Mouse (Mus musculus) liver, adult 2 months (tissue): ENCODE results near the gene Ninj2. TPM values are rescaled to one million over a fixed set of nuclear protein-coding genes. Genes with fewer than 3 reads are reported as not detected.

Experiments used
- DNase-seq: peaks from one replicate; pipeline ENCODE4 v3.0.0-alpha.2; 2011; ENCODE audit warnings: low read depth, low spot score; ENCODE audit errors: extremely low read depth
- H3K27ac ChIP-seq: fragments of 200-500 bp; replicated peaks from 2 replicates; pipeline ENCODE4 v1.5.1; 2012; ENCODE audit warnings: low read depth, mild to moderate bottlenecking, control low read depth, inconsistent platforms, low read length; ENCODE audit not compliant: insufficient read depth
- H3K27me3 ChIP-seq: fragments of 200-500 bp; 2 replicates; pipeline ENCODE4 v1.6.1; 2012; ENCODE audit warnings: mild to moderate bottlenecking, moderate library complexity, low read length, inconsistent platforms; ENCODE audit not compliant: control insufficient read depth, insufficient read depth
- H3K36me3 ChIP-seq: fragments of 200-500 bp; 2 replicates; pipeline ENCODE4 v1.6.1; 2012; ENCODE audit warnings: low read length, inconsistent platforms; ENCODE audit not compliant: control insufficient read depth, insufficient read depth
- H3K4me1 ChIP-seq: fragments of 200-500 bp; 2 replicates; pipeline ENCODE4 v1.6.1; 2011; ENCODE audit warnings: low read length; ENCODE audit not compliant: control insufficient read depth, insufficient read depth
- H3K4me3 ChIP-seq: fragments of 200-500 bp; 2 replicates; pipeline ENCODE4 v1.5.1; 2011; ENCODE audit warnings: low read depth, mild to moderate bottlenecking, control low read depth, low read length, moderate library complexity; ENCODE audit not compliant: insufficient read depth
- H3K79me2 ChIP-seq: fragments of 200-500 bp; 2 replicates; pipeline ENCODE4 v1.6.1; 2012; ENCODE audit warnings: inconsistent platforms, mild to moderate bottlenecking, low read length, moderate library complexity; ENCODE audit not compliant: control insufficient read depth, insufficient read depth
- H3K9ac ChIP-seq: fragments of 200-500 bp; 2 replicates; pipeline ENCODE4 v1.6.1; 2012; ENCODE audit warnings: low read depth, mild to moderate bottlenecking, control low read depth, inconsistent platforms, low read length
- CTCF ChIP-seq: fragments of 200-500 bp; IDR thresholded peaks from 2 replicates; pipeline ENCODE4 v1.5.1; 2011; ENCODE audit warnings: low read depth, low read length, control low read depth
- POLR2A ChIP-seq: fragments of 200-500 bp; IDR thresholded peaks from 2 replicates; pipeline ENCODE4 v1.6.1; 2011; ENCODE audit warnings: low read length, control low read depth; ENCODE audit not compliant: insufficient read depth; ENCODE audit errors: extremely low read depth
- WGBS: fragments of 180-500 bp; shearing (Covaris S2); methylation state at CpG from one replicate; pipeline ENCODE4 v1.1.7; 2018; 5-methylcytosine and 5-hydroxymethylcytosine counted together
- polyA plus RNA-seq: library from polyadenylated mRNA; depleted of rRNA; stranded (reverse); fragments of >200 nt; gene quantifications from 2 replicates; pipeline ENCODE4 v1.2.3, GENCODE M21; 2012
- total RNA-seq: library from RNA; depleted of rRNA; stranded (reverse); fragments of >200 nt; gene quantifications from 2 replicates; pipeline ENCODE4 v1.2.3, GENCODE M21; 2014

Ninj2 gene
- total and polyA plus RNA-seq, 2 experiments, result not detected

DNA sequence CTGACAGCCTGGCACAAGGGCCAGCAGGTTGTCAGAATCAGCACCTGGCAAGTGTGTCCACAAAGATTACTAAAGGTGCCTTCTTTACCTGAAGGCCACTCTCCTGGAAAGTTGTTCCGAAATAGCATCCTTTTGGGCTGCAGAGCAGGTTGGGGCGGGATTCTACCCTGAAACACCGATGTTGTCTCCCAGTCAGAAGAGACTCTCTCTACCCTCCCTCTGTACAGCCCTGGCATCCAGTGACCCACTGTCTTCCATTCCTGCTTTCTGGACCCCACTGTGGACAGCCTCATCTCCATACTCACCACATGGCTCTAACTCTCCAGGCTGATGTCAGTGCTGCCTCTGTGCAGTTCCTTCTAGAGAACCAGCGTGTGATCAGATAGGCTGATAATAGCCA, 82.5 kb downstream of the Ninj2 start:
- Histone ChIP-seq H3K27me3 (no peaks in the 10 kb centered on the region), H3K36me3 (no peaks in the 10 kb centered on the region), H3K79me2 (no peaks in the 10 kb centered on the region), H3K27ac (no peak overlapping the region), H3K4me1 (peaks cover 13% of the 10 kb centered on the region), H3K4me3 (no peak overlapping the region), H3K9ac (no peak overlapping the region)
- no peak for DNase-seq
- TF ChIP-seq CTCF, result no peak
- no peak for TF ChIP-seq POLR2A
- 97% methylated on average over 4 of the region's 4 CpGs for WGBS

DNA sequence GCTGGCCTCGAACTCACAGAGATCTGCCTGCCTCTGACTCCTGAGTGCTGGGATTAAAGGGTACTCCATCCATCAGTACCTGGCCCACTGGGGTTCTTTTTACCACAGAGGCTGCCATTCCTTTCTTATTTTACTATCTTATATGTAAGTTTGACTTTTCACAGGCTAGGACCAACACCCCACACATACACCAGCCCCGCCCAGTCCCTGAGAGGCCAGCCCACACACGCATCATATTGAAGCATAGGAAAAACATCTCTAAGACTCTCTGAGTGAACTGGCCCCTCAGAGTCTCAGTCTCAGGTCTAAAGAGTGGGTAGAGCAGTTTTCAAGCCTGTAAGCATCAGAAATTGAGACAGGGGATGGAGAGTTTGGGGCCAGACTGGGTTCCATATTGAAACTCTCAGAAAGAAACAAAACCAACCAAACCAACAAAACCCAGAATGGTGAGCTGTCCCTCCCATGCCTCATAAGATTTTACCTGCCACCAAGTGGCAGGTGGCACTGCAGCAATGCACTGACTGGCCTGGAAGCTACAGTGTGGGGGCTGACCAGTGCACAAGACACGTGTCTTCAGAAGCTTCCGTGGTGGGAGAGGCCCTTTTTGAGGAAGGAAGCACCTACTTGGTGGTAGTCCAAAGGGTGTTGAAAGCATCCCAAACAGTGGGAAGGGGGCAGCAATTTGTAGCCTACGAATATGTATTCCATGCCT, 86.0 kb downstream of the Ninj2 start:
- H3K27ac ChIP-seq, result no peak overlapping the region; the same call in 1 of the 2 replicates
- no peak overlapping the region for H3K4me3 ChIP-seq
- 92% methylated on average over 6 of the region's 6 CpGs for WGBS
- no peaks in the 10 kb centered on the region for H3K79me2 ChIP-seq
- no peak for TF ChIP-seq CTCF
- no peak for TF ChIP-seq POLR2A
- H3K4me1 ChIP-seq, result peaks cover 5% of the 10 kb centered on the region
- no peaks in the 10 kb centered on the region for H3K36me3 ChIP-seq
- no peaks in the 10 kb centered on the region for H3K27me3 ChIP-seq
- H3K9ac ChIP-seq, result no peak overlapping the region
- no peak for DNase-seq

GRCm38 (mm10) chr6:120179756-120180206, 86.6 kb downstream of the Ninj2 start:
- DNase-seq, result no peak
- 79% methylated on average over 8 of the region's 8 CpGs for WGBS
- Histone ChIP-seq H3K36me3 (no peaks in the 10 kb centered on the region), H3K27ac (no peak overlapping the region; the same call in 1 of the 2 replicates), H3K4me3 (no peak overlapping the region), H3K79me2 (no peaks in the 10 kb centered on the region), H3K9ac (no peak overlapping the region), H3K27me3 (no peaks in the 10 kb centered on the region), H3K4me1 (peaks cover 1% of the 10 kb centered on the region)
- no peak for TF ChIP-seq POLR2A
- TF ChIP-seq CTCF, result no peak

- no peaks in the 10 kb centered on the region for H3K36me3 ChIP-seq
- 91% methylated on average over 4 of the region's 4 CpGs for WGBS
- H3K9ac ChIP-seq, result no peak overlapping the region
- H3K27ac ChIP-seq, result no peak overlapping the region
- H3K4me3 ChIP-seq, result no peak overlapping the region
- no peaks in the 10 kb centered on the region for H3K79me2 ChIP-seq
- no peaks in the 10 kb centered on the region for H3K4me1 ChIP-seq
- no peak for DNase-seq
- H3K27me3 ChIP-seq, result no peaks in the 10 kb centered on the region
- TF ChIP-seq POLR2A, result no peak
- TF ChIP-seq CTCF, result no peak
Observed at GRCm38 (mm10) chr6:120180492-120180891, 87.3 kb downstream of the Ninj2 start.

DNA sequence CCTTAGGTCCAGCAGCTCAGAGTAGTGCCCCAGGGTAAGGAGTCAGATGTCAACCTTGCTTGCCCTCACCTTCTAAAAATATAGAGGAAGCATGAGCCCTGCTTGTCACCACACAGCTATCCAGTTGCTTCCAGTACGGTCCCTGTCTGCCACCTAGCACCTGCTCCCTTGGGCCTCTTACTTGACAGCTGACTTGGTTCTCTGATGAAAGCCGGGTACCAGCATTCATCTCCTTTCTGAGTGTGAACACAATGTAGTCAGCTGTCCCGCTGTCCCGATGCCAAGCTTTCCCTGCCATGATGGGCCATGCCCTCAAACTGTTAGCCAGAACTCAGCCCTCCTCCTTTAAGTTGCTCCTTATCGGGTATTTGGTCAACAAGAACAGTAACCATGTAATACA, 89.0 kb downstream of the Ninj2 start:
- Histone ChIP-seq H3K79me2 (no peaks in the 10 kb centered on the region), H3K27me3 (no peaks in the 10 kb centered on the region), H3K4me1 (no peaks in the 10 kb centered on the region), H3K36me3 (no peaks in the 10 kb centered on the region), H3K27ac (no peak overlapping the region), H3K9ac (no peak overlapping the region), H3K4me3 (no peak overlapping the region)
- WGBS, result 98% methylated on average over 5 of the region's 5 CpGs
- no peak for TF ChIP-seq POLR2A
- no peak for TF ChIP-seq CTCF
- no peak for DNase-seq

GRCm38 (mm10) chr6:120183771-120184170, 90.6 kb downstream of the Ninj2 start:
- Histone ChIP-seq H3K79me2 (no peaks in the 10 kb centered on the region), H3K9ac (no peak overlapping the region), H3K36me3 (no peaks in the 10 kb centered on the region), H3K27me3 (no peaks in the 10 kb centered on the region), H3K4me3 (no peak overlapping the region), H3K4me1 (no peaks in the 10 kb centered on the region), H3K27ac (no peak overlapping the region)
- DNase-seq, result no peak
- no peak for TF ChIP-seq POLR2A
- no peak for TF ChIP-seq CTCF
- 95% methylated on average over 4 of the region's 4 CpGs for WGBS
